Mouse (Mus musculus) liver, postnatal 0 days (tissue): ENCODE data around the gene Rnf213. TPM values are rescaled to one million over a fixed set of nuclear protein-coding genes. Genes with fewer than 3 reads are reported as not detected.

Source experiments
- ATAC-seq: fragments of 200-750 bp; cut with Nextera tagmentation; 2 replicates; pipeline ENCODE4 v1.8.0; 2017; ENCODE audit warnings: mild to moderate bottlenecking, moderate library complexity
- DNase-seq: peaks from one replicate; pipeline ENCODE4 v3.0.0-alpha.2; 2016
- H3K27ac ChIP-seq: fragments of 300-500 bp; sonication (generic); 2 replicates; pipeline ENCODE4 v1.5.1; 2014; ENCODE audit warnings: antibody characterized with exemption, moderate library complexity, mild to moderate bottlenecking, low read depth
- H3K27me3 ChIP-seq: fragments of 300-500 bp; sonication (generic); 2 replicates; pipeline ENCODE4 v1.6.1; 2014; ENCODE audit warnings: low read length, control low read depth, mixed read lengths; ENCODE audit not compliant: insufficient read depth
- H3K36me3 ChIP-seq: fragments of 300-500 bp; sonication (generic); replicated peaks from 2 replicates; pipeline ENCODE4 v1.6.1; 2014; ENCODE audit warnings: mild to moderate bottlenecking, control low read depth, low read length, moderate library complexity, mixed read lengths; ENCODE audit not compliant: insufficient read depth
- H3K4me1 ChIP-seq: fragments of 300-500 bp; sonication (generic); 2 replicates; pipeline ENCODE4 v1.6.1; 2014; ENCODE audit warnings: antibody characterized with exemption, mild to moderate bottlenecking, control low read depth; ENCODE audit not compliant: insufficient read depth
- H3K4me2 ChIP-seq: fragments of 300-500 bp; sonication (generic); 2 replicates; pipeline ENCODE4 v1.6.1; 2014; ENCODE audit warnings: low read depth, mild to moderate bottlenecking, low read length, moderate library complexity, mixed read lengths
- H3K4me3 ChIP-seq: fragments of 300-500 bp; sonication (generic); 2 replicates; pipeline ENCODE4 v1.5.1; 2014; ENCODE audit warnings: low read depth, low read length
- H3K9ac ChIP-seq: fragments of 300-500 bp; sonication (generic); replicated peaks from 2 replicates; pipeline ENCODE4 v1.6.1; 2014; ENCODE audit warnings: mild to moderate bottlenecking, moderate library complexity
- H3K9me3 ChIP-seq: fragments of 300-500 bp; sonication (generic); 2 replicates; pipeline ENCODE4 v1.6.1; 2016; ENCODE audit warnings: mild to moderate bottlenecking, control low read depth, low read length, mixed read lengths
- CTCF ChIP-seq: sonication (generic); IDR thresholded peaks from 2 replicates; pipeline ENCODE4 v1.5.1; 2016; ENCODE audit warnings: antibody characterized with exemption, low read depth
- EP300 ChIP-seq: IDR thresholded peaks from 2 replicates; pipeline ENCODE4 v1.6.1; 2016; ENCODE audit warnings: antibody characterized with exemption, low read depth, mild to moderate bottlenecking
- WGBS: fragments of 180-500 bp; shearing (Covaris S2); extraction: QIAGEN DNeasy Blood & Tissue Kit; methylation state at CpG from one replicate; pipeline ENCODE4 v1.1.7; 2014; ENCODE audit not compliant: insufficient replicate concordance; 5-methylcytosine and 5-hydroxymethylcytosine counted together
- polyA plus RNA-seq: library from polyadenylated mRNA; unstranded; fragments of >200 nt; fragmentation: Nextera tagmentation; extraction: Ambion mirVana; gene quantifications from 2 replicates; pipeline ENCODE4 v1.2.1, GENCODE M21; 2015

The Rnf213 gene
- polyA plus RNA-seq, 1 experiment from 2014 or later: 6.6 TPM

- H3K4me1 ChIP-seq: peaks cover 10% of the 10 kb centered on the region
- H3K27ac ChIP-seq: no peak overlapping the region
- H3K9ac ChIP-seq: no peak overlapping the region
Measured at GRCm38 (mm10) chr11:119427986-119428385, 35.1 kb downstream of the Rnf213 start.

DNA sequence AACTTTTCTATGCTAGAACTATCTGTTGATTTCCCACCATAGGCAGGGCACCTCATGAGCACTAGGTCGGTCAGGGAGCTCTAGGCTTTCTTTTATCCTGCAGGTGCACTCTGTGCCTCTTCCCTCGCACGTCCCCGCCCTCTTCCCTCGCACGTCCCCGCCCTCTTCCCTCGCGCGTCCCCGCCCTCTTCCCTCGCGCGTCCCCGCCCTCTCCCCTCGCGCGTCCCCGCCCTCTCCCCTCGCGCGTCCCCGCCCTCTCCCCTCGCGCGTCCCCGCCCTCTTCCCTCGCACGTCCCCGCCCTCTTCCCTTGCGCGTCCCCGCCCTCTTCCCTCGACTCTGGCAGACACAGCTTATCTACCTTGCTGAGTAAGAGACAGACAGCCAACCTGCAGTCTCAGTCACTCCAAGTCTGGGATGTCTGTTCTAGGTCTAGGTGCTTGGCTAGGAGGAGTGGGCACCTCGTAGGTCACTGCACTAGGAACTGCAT, 35.8 kb downstream of the Rnf213 start:
- Histone ChIP-seq H3K27me3 (no peaks in the 10 kb centered on the region), H3K9me3 (no peaks in the 10 kb centered on the region), H3K4me3 (no peak overlapping the region), H3K4me2 (peak overlapping the region; percentile 35), H3K9ac (no peak overlapping the region), H3K27ac (no peak overlapping the region), H3K4me1 (peaks cover 10% of the 10 kb centered on the region), H3K36me3 (peaks cover 89% of the 10 kb centered on the region)
- DNase-seq (peak; percentile 87), ATAC-seq (peak; percentile 82)
- TF ChIP-seq CTCF (no peak), EP300 (no peak)
- WGBS: 4% methylated on average over 25 of the region's 35 CpGs

More at GRCm38 (mm10) chr11:119427986-119428385, 35.1 kb downstream of the Rnf213 start:
- no peak for DNase-seq
- no peak for ATAC-seq
- no peaks in the 10 kb centered on the region for H3K9me3 ChIP-seq
- WGBS: 85% methylated on average over 5 of the region's 5 CpGs
- no peaks in the 10 kb centered on the region for H3K27me3 ChIP-seq
- H3K4me2 ChIP-seq: no peak overlapping the region
- TF ChIP-seq EP300 (no peak), CTCF (no peak)
- H3K36me3 ChIP-seq: peaks cover 89% of the 10 kb centered on the region
- H3K4me3 ChIP-seq: no peak overlapping the region

- no peak overlapping the region for H3K9ac ChIP-seq
- ATAC-seq: no peak
- H3K4me2 ChIP-seq: no peak overlapping the region
- 91% methylated on average over 12 of the region's 12 CpGs for WGBS
- TF ChIP-seq CTCF (no peak), EP300 (no peak)
- no peak for DNase-seq
- H3K4me1 ChIP-seq: peaks cover 10% of the 10 kb centered on the region
- peaks cover 89% of the 10 kb centered on the region for H3K36me3 ChIP-seq
- no peak overlapping the region for H3K4me3 ChIP-seq
- H3K9me3 ChIP-seq: no peaks in the 10 kb centered on the region
- no peak overlapping the region for H3K27ac ChIP-seq
- no peaks in the 10 kb centered on the region for H3K27me3 ChIP-seq
Measured at GRCm38 (mm10) chr11:119431516-119431915, 38.6 kb downstream of the Rnf213 start.

- Histone ChIP-seq H3K27ac (no peak overlapping the region), H3K27me3 (no peaks in the 10 kb centered on the region), H3K36me3 (peaks cover 89% of the 10 kb centered on the region), H3K4me2 (no peak overlapping the region), H3K4me1 (peaks cover 10% of the 10 kb centered on the region), H3K9me3 (no peaks in the 10 kb centered on the region), H3K9ac (no peak overlapping the region), H3K4me3 (no peak overlapping the region)
- ATAC-seq (peak; percentile 63), DNase-seq (no peak)
- no peak for TF ChIP-seq EP300
- TF ChIP-seq CTCF: no peak
- WGBS: 48% methylated on average over 7 of the region's 7 CpGs
Measured at GRCm38 (mm10) chr11:119432706-119433105, 39.8 kb downstream of the Rnf213 start.

DNA sequence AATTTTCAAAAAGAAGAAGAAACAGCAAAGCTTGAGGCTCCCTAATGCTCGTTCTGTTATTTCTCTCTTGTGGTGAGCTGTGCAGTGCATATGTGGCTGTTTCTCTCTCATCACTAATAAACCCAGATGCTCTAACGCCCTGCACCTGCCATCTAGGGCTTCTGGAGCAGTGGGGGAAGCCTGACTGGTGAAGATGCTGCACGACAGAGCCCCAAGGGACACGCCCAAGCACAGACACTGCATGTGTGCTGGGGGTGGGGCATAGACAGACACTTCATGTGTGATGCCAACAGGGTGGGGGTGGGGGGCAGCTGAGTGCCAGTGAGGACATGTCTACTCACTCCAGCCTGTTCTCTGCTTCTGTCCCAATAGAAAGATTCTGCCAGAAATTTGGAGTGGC, 41.4 kb downstream of the Rnf213 start:
- Histone ChIP-seq H3K4me2 (no peak overlapping the region), H3K27me3 (no peaks in the 10 kb centered on the region), H3K4me1 (no peaks in the 10 kb centered on the region), H3K27ac (no peak overlapping the region), H3K9ac (no peak overlapping the region), H3K4me3 (no peak overlapping the region), H3K9me3 (no peaks in the 10 kb centered on the region), H3K36me3 (peaks cover 98% of the 10 kb centered on the region)
- ATAC-seq: no peak
- TF ChIP-seq EP300 (no peak), CTCF (no peak)
- 72% methylated on average over 4 of the region's 4 CpGs for WGBS
- peak; percentile 32 for DNase-seq

GRCm38 (mm10) chr11:119435880-119436872, 43.3 kb downstream of the Rnf213 start:
- Histone ChIP-seq H3K36me3 (peaks cover 98% of the 10 kb centered on the region), H3K27me3 (no peaks in the 10 kb centered on the region), H3K9me3 (no peaks in the 10 kb centered on the region), H3K4me3 (no peak overlapping the region), H3K27ac (no peak overlapping the region), H3K9ac (no peak overlapping the region), H3K4me1 (no peaks in the 10 kb centered on the region), H3K4me2 (no peak overlapping the region)
- DNase-seq: peak; percentile 49
- TF ChIP-seq CTCF: peak; percentile 40
- no peak for TF ChIP-seq EP300
- peak; percentile 20 for ATAC-seq
- 62% methylated on average over 19 of the region's 19 CpGs for WGBS
